Mouse (Mus musculus) brain, embryonic 14.5 days (tissue): Measurements from ENCODE around the gene H2-D1.

Experiments used
- CTCF ChIP-seq: fragments of 200-500 bp; IDR thresholded peaks from 2 replicates; pipeline ENCODE4 v1.5.1; 2012; ENCODE audit warnings: inconsistent platforms, mild to moderate bottlenecking, moderate library complexity, borderline replicate concordance; ENCODE audit not compliant: insufficient read depth, insufficient read length; ENCODE audit errors: extremely low read depth
- POLR2A ChIP-seq: fragments of 200-500 bp; IDR thresholded peaks from 2 replicates; pipeline ENCODE4 v1.6.1; 2012; ENCODE audit warnings: mild to moderate bottlenecking, inconsistent platforms, borderline replicate concordance; ENCODE audit not compliant: poor library complexity, insufficient read depth, insufficient read length, severe bottlenecking; ENCODE audit errors: extremely low read depth

GRCm38 (mm10) chr17:35248986-35249385, 13.5 kb upstream of the H2-D1 start:
- no peak for TF ChIP-seq POLR2A
- TF ChIP-seq CTCF, result no peak
